Mouse (Mus musculus) liver, embryonic 14.5 days (tissue): ENCODE data around the gene Fcgr1. TPM values are rescaled to one million over a fixed set of nuclear protein-coding genes. Genes with fewer than 3 reads are reported as not detected.

Source experiments
- ATAC-seq: fragments of 200-750 bp; cut with Nextera tagmentation; 2 replicates; pipeline ENCODE4 v1.8.0; 2017; ENCODE audit warnings: moderate number of reproducible peaks, mild to moderate bottlenecking, moderate library complexity; ENCODE audit not compliant: insufficient read depth
- DNase-seq, 3 experiments: peaks; one replicate each; pipeline ENCODE4 v3.0.0-alpha.2; 2012 to 2013; ENCODE audit warnings: low read depth in 3 of 3, low spot score in 3 of 3
- H3K27ac ChIP-seq: fragments of 300-500 bp; sonication (generic); 2 replicates; pipeline ENCODE4 v1.5.1; 2014; ENCODE audit warnings: moderate library complexity, mild to moderate bottlenecking, control low read depth, inconsistent platforms
- H3K27me3 ChIP-seq: fragments of 300-500 bp; sonication (generic); 2 replicates; pipeline ENCODE4 v1.6.1; 2014; ENCODE audit warnings: mild to moderate bottlenecking, low read length, moderate library complexity; ENCODE audit not compliant: control insufficient read depth, insufficient read depth
- H3K36me3 ChIP-seq: fragments of 300-500 bp; sonication (generic); replicated peaks from 2 replicates; pipeline ENCODE4 v1.6.1; 2014; ENCODE audit warnings: low read depth; ENCODE audit not compliant: control insufficient read depth, insufficient read depth
- H3K4me1 ChIP-seq, 2 experiments: fragments of 200-500 bp in 1 of 2; fragments of 300-500 bp in 1 of 2; sonication (generic) in 1 of 2; replicated peaks; 2 replicates each; pipeline ENCODE4 v1.6.1; 2012 to 2014; ENCODE audit warnings: antibody characterized with exemption in 1 of 2, inconsistent platforms in 1 of 2, low read length in 1 of 2; ENCODE audit not compliant: control insufficient read depth in 2 of 2, insufficient read depth in 2 of 2
- H3K4me2 ChIP-seq: fragments of 300-500 bp; sonication (generic); 2 replicates; pipeline ENCODE4 v1.6.1; 2014; ENCODE audit warnings: low read depth, mild to moderate bottlenecking, control low read depth, moderate library complexity
- H3K4me3 ChIP-seq, 2 experiments: fragments of 200-500 bp in 1 of 2; fragments of 300-500 bp in 1 of 2; sonication (generic) in 1 of 2; 2 replicates each; pipeline ENCODE4 v1.5.1; 2012 to 2014; ENCODE audit warnings: low read depth in 2 of 2, low read length in 2 of 2, mild to moderate bottlenecking in 2 of 2, control low read depth in 1 of 2, inconsistent platforms in 1 of 2, moderate library complexity in 1 of 2; ENCODE audit not compliant: insufficient read depth in 1 of 2
- H3K9ac ChIP-seq: fragments of 300-500 bp; sonication (generic); replicated peaks from 2 replicates; pipeline ENCODE4 v1.6.1; 2014; ENCODE audit warnings: mild to moderate bottlenecking, control low read depth, moderate library complexity
- H3K9me3 ChIP-seq: fragments of 300-500 bp; sonication (generic); 2 replicates; pipeline ENCODE4 v1.6.1; 2016; ENCODE audit warnings: low read length, mixed read lengths; ENCODE audit not compliant: control insufficient read depth
- CTCF ChIP-seq: IDR thresholded peaks from 2 replicates; pipeline ENCODE4 v1.5.1; 2016; ENCODE audit warnings: antibody characterized with exemption, low read depth, control low read depth
- EP300 ChIP-seq: IDR thresholded peaks from 2 replicates; pipeline ENCODE4 v1.6.1; 2016; ENCODE audit warnings: antibody characterized with exemption, low read depth
- WGBS: fragments of 180-500 bp; shearing (Covaris S2); extraction: QIAGEN DNeasy Blood & Tissue Kit; methylation state at CpG from one replicate; pipeline ENCODE4 v1.1.7; 2014; ENCODE audit not compliant: insufficient replicate concordance; 5-methylcytosine and 5-hydroxymethylcytosine counted together
- polyA plus RNA-seq, 2 experiments: library from polyadenylated mRNA; depleted of rRNA in 1 of 2; stranded (reverse) in 1 of 2; unstranded in 1 of 2; fragments of >200 nt; fragmentation: Nextera tagmentation in 1 of 2; extraction: Ambion mirVana in 1 of 2; gene quantifications; 2 replicates each; pipeline versions ENCODE4 v1.2.1 to v1.2.3; 2012 to 2014

Fcgr1 gene
- polyA plus RNA-seq, 2 experiments: 2.8 to 5.6 TPM

DNA sequence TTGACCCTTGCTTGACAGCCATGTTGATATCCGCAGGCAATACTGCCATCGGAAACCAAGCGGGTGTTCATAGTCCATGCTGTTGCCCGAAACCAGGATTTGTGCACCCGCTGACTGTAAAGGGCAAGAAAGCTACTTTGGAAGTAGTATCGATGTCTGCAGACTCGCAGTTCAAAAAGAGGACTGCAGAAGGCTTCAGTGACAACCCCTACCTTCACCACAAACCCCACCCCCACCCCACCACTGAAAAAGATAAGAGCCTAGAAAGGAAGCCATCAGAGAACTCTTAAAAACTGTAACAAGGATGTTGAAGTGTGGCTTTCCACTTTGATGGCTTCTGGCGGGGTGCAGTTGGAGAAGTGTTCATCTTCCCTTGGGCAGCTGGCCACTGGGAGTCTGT is 44.3 kb upstream of the Fcgr1 start:
- Histone ChIP-seq H3K27ac (no peak overlapping the region), H3K4me2 (no peak overlapping the region), H3K36me3 (no peaks in the 10 kb centered on the region), H3K4me1 (peaks cover 0 to 8% of the 10 kb centered on the region in 2 experiments; a peak in 3 of 4 replicates), H3K27me3 (peaks cover 58% of the 10 kb centered on the region), H3K9me3 (no peaks in the 10 kb centered on the region), H3K9ac (no peak overlapping the region), H3K4me3 (no peak overlapping the region)
- 50% methylated on average over 8 of the region's 8 CpGs for WGBS
- DNase-seq (no peak), ATAC-seq (no peak)
- TF ChIP-seq EP300 (no peak), CTCF (no peak)

DNA sequence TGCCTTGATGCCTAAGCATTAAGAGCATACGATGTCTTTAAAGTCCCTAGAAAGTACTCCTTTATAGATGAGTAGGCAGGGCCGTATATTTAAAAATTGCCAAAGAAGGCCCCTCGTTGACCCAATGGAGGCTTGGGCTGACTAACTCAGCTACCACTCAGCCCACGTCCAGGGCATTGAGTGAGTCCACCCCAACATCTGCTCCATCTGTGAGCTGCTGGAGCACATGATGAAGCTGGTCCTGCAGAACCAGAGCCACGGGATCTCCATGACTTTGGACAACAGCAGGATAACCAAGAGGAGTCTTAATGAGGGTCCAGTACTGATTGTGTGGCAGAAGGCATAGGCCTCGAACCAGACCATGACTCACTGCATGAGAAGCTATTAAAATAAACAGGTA is 43.5 kb upstream of the Fcgr1 start:
- no peak for TF ChIP-seq CTCF
- no peak for TF ChIP-seq EP300
- Histone ChIP-seq H3K4me2 (no peak overlapping the region), H3K27me3 (peaks cover 61% of the 10 kb centered on the region), H3K9ac (no peak overlapping the region), H3K27ac (no peak overlapping the region), H3K36me3 (no peaks in the 10 kb centered on the region), H3K4me3 (no peak overlapping the region), H3K4me1 (peaks cover 0 to 14% of the 10 kb centered on the region in 2 experiments; a peak in 3 of 4 replicates), H3K9me3 (no peaks in the 10 kb centered on the region)
- ATAC-seq: no peak
- 57% methylated on average over 6 of the region's 6 CpGs for WGBS
- DNase-seq: no peak

DNA sequence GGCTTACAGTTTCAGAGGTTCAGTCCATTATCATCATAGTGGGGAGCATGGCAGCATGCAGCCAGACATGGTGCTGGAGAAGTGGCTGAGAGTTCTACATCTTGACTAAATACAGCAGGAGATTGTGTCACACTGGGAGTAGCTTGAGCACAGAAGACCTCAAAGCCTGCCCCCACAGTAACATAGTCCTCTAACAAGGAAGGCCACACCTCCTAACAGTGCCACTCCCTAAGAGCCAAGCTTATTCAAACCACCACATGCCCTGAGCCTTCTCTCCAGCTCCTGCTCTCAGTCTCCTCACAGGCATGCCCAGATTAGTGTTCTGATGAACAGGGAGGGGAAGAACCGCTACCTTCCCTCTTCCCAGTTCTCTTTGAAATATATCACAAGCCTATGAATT is 42.9 kb upstream of the Fcgr1 start:
- WGBS: 88% methylated on average over 1 of the region's 1 CpGs
- DNase-seq (no peak), ATAC-seq (no peak)
- Histone ChIP-seq H3K4me2 (no peak overlapping the region), H3K27ac (no peak overlapping the region), H3K36me3 (no peaks in the 10 kb centered on the region), H3K9ac (no peak overlapping the region), H3K4me1 (peaks cover 0 to 17% of the 10 kb centered on the region in 2 experiments; a peak in 3 of 4 replicates), H3K9me3 (no peaks in the 10 kb centered on the region), H3K4me3 (no peak overlapping the region), H3K27me3 (peaks cover 64% of the 10 kb centered on the region)
- TF ChIP-seq EP300 (no peak), CTCF (no peak)

DNA sequence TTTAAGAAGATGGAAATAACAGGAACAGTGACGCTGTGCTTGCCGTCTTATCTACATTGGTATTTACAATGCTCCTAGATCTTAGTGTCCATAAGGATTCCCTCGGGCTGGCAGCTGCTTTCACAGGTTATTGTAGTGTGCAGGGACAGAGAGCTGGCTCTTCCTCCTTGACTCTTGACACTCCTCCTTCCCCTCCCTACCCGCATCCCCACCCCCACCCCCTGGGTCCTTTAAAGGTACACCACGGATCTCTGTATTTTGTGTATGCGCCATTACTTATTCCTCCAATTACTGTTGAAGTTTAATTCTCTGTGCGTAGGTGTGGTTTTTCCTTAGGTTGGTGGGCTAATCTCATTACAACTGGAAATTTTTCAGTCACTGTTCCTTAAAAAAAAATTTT is 41.8 kb upstream of the Fcgr1 start:
- TF ChIP-seq EP300: no peak
- TF ChIP-seq CTCF: no peak
- DNase-seq (no peak), ATAC-seq (no peak)
- Histone ChIP-seq H3K27me3 (peaks cover 70% of the 10 kb centered on the region), H3K4me1 (peaks cover 0 to 17% of the 10 kb centered on the region in 2 experiments; a peak in 3 of 4 replicates), H3K9ac (no peak overlapping the region), H3K27ac (no peak overlapping the region), H3K9me3 (no peaks in the 10 kb centered on the region), H3K4me2 (no peak overlapping the region), H3K4me3 (no peak overlapping the region), H3K36me3 (no peaks in the 10 kb centered on the region)
- WGBS: 18% methylated on average over 7 of the region's 7 CpGs

DNA sequence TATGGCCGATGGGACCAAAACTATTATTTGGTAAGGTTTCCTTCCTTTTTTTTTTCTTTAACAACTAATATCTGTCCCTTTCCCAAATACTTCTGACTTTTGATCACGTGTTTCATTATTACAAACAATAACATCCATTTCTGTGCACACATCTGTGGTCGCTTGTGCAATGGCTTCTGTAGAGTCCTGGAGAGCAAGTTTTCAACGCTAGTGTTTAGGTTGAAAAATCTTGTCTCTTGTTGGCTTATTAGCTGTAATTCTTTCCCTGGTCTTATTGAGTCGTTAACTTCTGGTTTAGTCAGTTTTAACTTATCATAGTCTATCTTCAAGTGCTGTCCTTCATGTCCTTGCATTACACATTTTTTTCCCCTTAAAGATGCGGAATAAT is 41.4 kb upstream of the Fcgr1 start:
- no peak overlapping the region for H3K4me2 ChIP-seq
- TF ChIP-seq EP300: no peak
- no peak for TF ChIP-seq CTCF

More for the DNA sequence above, 41.4 kb upstream of the Fcgr1 start:
- ATAC-seq: no peak
- no peak overlapping the region for H3K27ac ChIP-seq
- no peaks in the 10 kb centered on the region for H3K9me3 ChIP-seq
- H3K36me3 ChIP-seq: no peaks in the 10 kb centered on the region
- H3K27me3 ChIP-seq: peaks cover 74% of the 10 kb centered on the region
- no peak overlapping the region for H3K9ac ChIP-seq
- WGBS: 37% methylated on average over 6 of the region's 6 CpGs
- DNase-seq: no peak
- H3K4me3 ChIP-seq: no peak overlapping the region
- H3K4me1 ChIP-seq: peaks cover 0 to 17% of the 10 kb centered on the region in 2 experiments; a peak in 3 of 4 replicates
